In the genomic region with DNA sequence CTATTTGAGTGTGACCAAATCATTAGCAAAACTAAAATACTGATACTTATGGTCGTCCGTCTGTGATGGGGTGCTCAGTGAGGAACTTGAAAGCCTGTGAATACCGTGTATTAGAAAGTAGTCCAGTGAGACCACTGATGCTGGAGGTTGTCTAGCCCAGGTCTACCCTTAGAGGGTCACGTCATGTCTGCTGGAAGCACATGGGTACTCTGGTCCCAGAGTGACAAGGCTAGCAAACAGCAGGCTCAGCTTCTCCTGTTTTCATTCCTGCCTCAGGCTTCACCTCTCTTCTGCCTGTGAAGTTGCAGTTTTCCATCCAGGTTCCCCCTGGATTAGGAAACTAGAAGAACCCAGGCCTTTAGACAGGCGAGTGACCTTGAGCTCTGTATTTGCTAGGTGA, we compare ENCODE assay signal across 17 mouse cellular contexts.
DNase-seq lines count a peak whose midpoint lies in the region; ATAC-seq and TF ChIP-seq lines count a peak whose summit lies in the region.
"Had no signal": no experiment of that assay in that cellular context is flagged by ENCODE, and none has a peak within 500 bp of the region (broad histone marks: within the 10 kb centered on the region; RNA-seq: fewer than 3 reads in every experiment).

No protein-coding gene starts in this region.

- no peak overlapping the region for H3K4me3 ChIP-seq in heart, embryonic 10.5 days
- H3K4me3 ChIP-seq in kidney, embryonic 15.5 days (replicated peaks), result no peak overlapping the region
- H3K4me3 ChIP-seq in E14TG2a.4 (replicated peaks; ENCODE audit: low read length), result peak overlapping the region; percentile 33
- H3K4me3 ChIP-seq: embryonic facial prominence, embryonic 15.5 days; forebrain, embryonic 10.5 days; hindbrain, embryonic 12.5 days; myocyte had no signal

- no peaks in the 10 kb centered on the region for H3K36me3 ChIP-seq in heart, embryonic 10.5 days
- H3K36me3 ChIP-seq in kidney, embryonic 15.5 days, result no peaks in the 10 kb centered on the region
- no peaks in the 10 kb centered on the region for H3K36me3 ChIP-seq in E14TG2a.4 (ENCODE audit: insufficient read depth, low read length)
- H3K36me3 ChIP-seq: embryonic facial prominence, embryonic 15.5 days; forebrain, embryonic 10.5 days; hindbrain, embryonic 12.5 days had no signal

- TF ChIP-seq CTCF in E14TG2a.4 (conservative IDR thresholded peaks at IDR 0.05; ENCODE audit: low read length), result no peak

- no peak for DNase-seq in heart, embryonic 10.5 days (ENCODE audit: low spot score)
- no peak for DNase-seq in heart, adult 8-10 months (ENCODE audit: low spot score)
- no peak for DNase-seq in kidney, adult 11 months
- DNase-seq in ZHBTc4 (ENCODE audit: low read depth, low spot score), result peak; percentile 71
- DNase-seq in natural killer cell, adult 2 months (ENCODE audit: low spot score in 2 of 2), result no peak
- DNase-seq: cerebellum, postnatal 10 days; gastrocnemius, postnatal 14 days; lung, embryonic 14.5 days; midbrain, embryonic 14.5 days; thymus, postnatal 4 days had no signal

- peaks cover 47% of the 10 kb centered on the region for H3K4me1 ChIP-seq in heart, embryonic 10.5 days
- peaks cover 32% of the 10 kb centered on the region for H3K4me1 ChIP-seq in kidney, embryonic 15.5 days
- peaks cover 93% of the 10 kb centered on the region for H3K4me1 ChIP-seq in E14TG2a.4 (replicated peaks; ENCODE audit: low read depth, low read length)
- H3K4me1 ChIP-seq: hindbrain, embryonic 12.5 days had no signal

- H3K9me3 ChIP-seq in heart, embryonic 10.5 days, result no peaks in the 10 kb centered on the region
- H3K9me3 ChIP-seq in kidney, embryonic 15.5 days (replicated peaks), result no peaks in the 10 kb centered on the region
- H3K9me3 ChIP-seq in E14TG2a.4 (ENCODE audit: low read length), result no peaks in the 10 kb centered on the region
- H3K9me3 ChIP-seq: embryonic facial prominence, embryonic 15.5 days; forebrain, embryonic 10.5 days; hindbrain, embryonic 12.5 days had no signal

- 77% methylated on average over 5 of the region's 5 CpGs for WGBS in heart, embryonic 10.5 days
- WGBS in kidney, embryonic 15.5 days, result 82% methylated on average over 5 of the region's 5 CpGs

- peak overlapping the region; percentile 53; the same call in 1 of the 2 replicates for H3K27ac ChIP-seq in heart, embryonic 10.5 days
- H3K27ac ChIP-seq in kidney, embryonic 15.5 days, result 0 out of 2 replicates have a peak overlapping the region, but pooled peaks have one; percentile 33
- H3K27ac ChIP-seq: embryonic facial prominence, embryonic 15.5 days; forebrain, embryonic 10.5 days; hindbrain, embryonic 12.5 days; macrophage had no signal

- H3K27me3 ChIP-seq in heart, embryonic 10.5 days (ENCODE audit: insufficient read depth, poor library complexity, severe bottlenecking), result no peaks in the 10 kb centered on the region
- peaks cover 8% of the 10 kb centered on the region; the same call in 1 of the 2 replicates for H3K27me3 ChIP-seq in kidney, embryonic 15.5 days
- H3K27me3 ChIP-seq in E14TG2a.4 (ENCODE audit: insufficient read depth, low read length), result no peaks in the 10 kb centered on the region
- H3K27me3 ChIP-seq: embryonic facial prominence, embryonic 15.5 days; hindbrain, embryonic 12.5 days had no signal

- H3K4me2 ChIP-seq in kidney, embryonic 15.5 days, result no peak overlapping the region
- H3K4me2 ChIP-seq: embryonic facial prominence, embryonic 15.5 days; hindbrain, embryonic 12.5 days; lung, embryonic 14.5 days had no signal

- no peak for ATAC-seq in kidney, embryonic 15.5 days (replicated peaks; ENCODE audit: low FRiP score)

- H3K9ac ChIP-seq in kidney, embryonic 15.5 days, result no peak overlapping the region
- H3K9ac ChIP-seq: embryonic facial prominence, embryonic 15.5 days; hindbrain, embryonic 12.5 days; lung, embryonic 14.5 days had no signal
